Mouse (Mus musculus): ENCODE measurements around the gene Katnbl1.

- TF ChIP-seq POLR2A (IDR thresholded peaks at IDR 0.05; ENCODE audit: extremely low read depth, insufficient read depth, low read length) = no peak
- no peak for TF ChIP-seq CTCF (IDR thresholded peaks at IDR 0.05; ENCODE audit: low read depth, low read length)
Measured at GRCm38 (mm10) chr2:112373141-112373540, 5.9 kb upstream of the Katnbl1 start.

All from liver, adult 2 months (tissue).